Mouse (Mus musculus) layer of hippocampus, postnatal 14 days (tissue): ENCODE results near the gene Trim7. TPM values are rescaled to one million over a fixed set of nuclear protein-coding genes. Genes with fewer than 3 reads are reported as not detected.
A peak's percentile ranks its signal among the peaks of the same experiment; 100 is the strongest.
"Not testable (repeated sequence)": the region's sequence is repeated elsewhere in the genome, so short reads cannot be mapped to it uniquely, and the experiment has no call there.

Source experiments
- DNase-seq, 2 experiments: peaks; one replicate each; pipeline ENCODE4 v3.0.0; 2021 to 2022; ENCODE audit warnings: low spot score in 2 of 2, mixed read lengths in 1 of 2
- total RNA-seq, 2 experiments: library from RNA; stranded (reverse); gene quantifications; 2 replicates each; pipeline ENCODE4 v1.2.3; 2021

The Trim7 gene
- total RNA-seq, 2 experiments from 2014 or later = 2.4 to 3.3 TPM

- no peak for DNase-seq
Measured at GRCm38 (mm10) chr11:48801831-48802772, 23.8 kb upstream of the Trim7 start.

- DNase-seq = no peak
Measured at GRCm38 (mm10) chr11:48803988-48804387, 22.0 kb upstream of the Trim7 start.

GRCm38 (mm10) chr11:48804922-48805321 is 21.0 kb upstream of the Trim7 start:
- no peak for DNase-seq

- peak in 1 of 2 experiments; percentile 42 for DNase-seq
Measured at GRCm38 (mm10) chr11:48806856-48807562, 18.9 kb upstream of the Trim7 start.

GRCm38 (mm10) chr11:48807563-48808303 is 18.2 kb upstream of the Trim7 start:
- no peak for DNase-seq

GRCm38 (mm10) chr11:48808304-48808646 is 17.7 kb upstream of the Trim7 start:
- no peak for DNase-seq

- DNase-seq = no peak
Measured at GRCm38 (mm10) chr11:48808737-48809433, 17.1 kb upstream of the Trim7 start.

- no peak for DNase-seq
Measured at GRCm38 (mm10) chr11:48809434-48809830, 16.5 kb upstream of the Trim7 start.

- no peak for DNase-seq
Measured at GRCm38 (mm10) chr11:48810142-48810541, 15.8 kb upstream of the Trim7 start.

GRCm38 (mm10) chr11:48813782-48814181 is 12.2 kb upstream of the Trim7 start:
- no peak for DNase-seq

- no peak for DNase-seq
Measured at GRCm38 (mm10) chr11:48815851-48816250, 10.1 kb upstream of the Trim7 start.

- DNase-seq = no peak
Measured at GRCm38 (mm10) chr11:48816281-48816781, 9.6 kb upstream of the Trim7 start.

- peak; percentile 99 to 100 for DNase-seq
Measured at GRCm38 (mm10) chr11:48816800-48817665, 8.9 kb upstream of the Trim7 start, which contains the start of gene Trim41. Gene Trim41, minus strand, starts transcription at chr11:48817353.

- DNase-seq = no peak
Measured at GRCm38 (mm10) chr11:48817794-48818193, 8.1 kb upstream of the Trim7 start.

- DNase-seq = peak; percentile 77 to 93
Measured at GRCm38 (mm10) chr11:48818346-48818745, 7.6 kb upstream of the Trim7 start.

- no peak for DNase-seq
Measured at GRCm38 (mm10) chr11:48819614-48820307, 6.2 kb upstream of the Trim7 start.

GRCm38 (mm10) chr11:48820308-48820674 is 5.6 kb upstream of the Trim7 start:
- DNase-seq = no peak

- DNase-seq = not testable (repeated sequence)
Measured at GRCm38 (mm10) chr11:48821299-48821698, 4.6 kb upstream of the Trim7 start.
